Mouse (Mus musculus) layer of hippocampus, adult 18-20 months (tissue): Measurements from ENCODE around the gene Fxyd4. TPM values are rescaled to one million over a fixed set of nuclear protein-coding genes. Genes with fewer than 3 reads are reported as not detected.

ENCODE experiments used
- DNase-seq, 2 experiments: peaks; one replicate each; pipeline ENCODE4 v3.0.0; 2022; ENCODE audit warnings: low spot score in 2 of 2
- total RNA-seq, 2 experiments: library from RNA; stranded (reverse); gene quantifications; 2 replicates each; pipeline ENCODE4 v1.2.3; 2021

Fxyd4 gene
- total RNA-seq, 2 experiments from 2014 or later: not detected

- no peak for DNase-seq
Measured at GRCm38 (mm10) chr6:117918043-117918442, 19.4 kb downstream of the Fxyd4 start.

GRCm38 (mm10) chr6:117917576-117917975, 19.9 kb downstream of the Fxyd4 start:
- DNase-seq: peak in 1 of 2 experiments; percentile 37

DNA sequence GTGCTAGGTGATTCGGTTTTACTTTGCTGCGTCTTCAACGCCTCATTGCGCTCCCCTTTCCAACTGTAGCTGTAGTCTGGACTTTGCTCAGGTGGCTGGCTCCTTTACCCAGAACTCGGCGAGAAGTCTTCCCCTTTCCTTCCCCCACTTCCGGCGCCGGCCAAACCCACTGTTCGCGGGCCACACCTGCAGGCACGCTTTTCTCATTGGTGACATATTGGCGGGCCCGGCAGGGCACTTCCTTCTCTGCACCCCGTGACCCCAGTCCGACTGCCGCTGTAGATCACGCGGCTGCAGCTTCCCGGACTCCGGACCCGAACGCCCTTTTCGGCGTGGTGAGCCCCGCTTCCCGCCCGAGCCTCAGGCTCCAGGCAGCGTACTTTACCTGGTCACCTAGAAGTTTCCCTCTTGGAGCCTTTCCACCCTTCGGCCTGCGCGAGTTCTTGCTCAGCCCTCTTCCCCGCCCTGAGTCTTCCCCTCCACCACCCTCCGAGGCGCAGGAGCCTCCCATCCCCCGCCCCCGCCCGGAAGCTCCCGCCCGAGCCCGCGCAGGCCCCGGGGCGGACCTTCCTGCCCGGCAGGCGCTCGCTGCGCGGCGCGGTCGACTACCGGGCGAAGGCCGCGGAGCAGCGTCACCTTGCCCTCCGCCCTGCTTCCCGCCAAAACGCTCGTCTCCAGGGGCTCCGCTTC, 20.6 kb downstream of the Fxyd4 start:
- peak in 1 of 2 experiments; percentile 63 for DNase-seq

DNA sequence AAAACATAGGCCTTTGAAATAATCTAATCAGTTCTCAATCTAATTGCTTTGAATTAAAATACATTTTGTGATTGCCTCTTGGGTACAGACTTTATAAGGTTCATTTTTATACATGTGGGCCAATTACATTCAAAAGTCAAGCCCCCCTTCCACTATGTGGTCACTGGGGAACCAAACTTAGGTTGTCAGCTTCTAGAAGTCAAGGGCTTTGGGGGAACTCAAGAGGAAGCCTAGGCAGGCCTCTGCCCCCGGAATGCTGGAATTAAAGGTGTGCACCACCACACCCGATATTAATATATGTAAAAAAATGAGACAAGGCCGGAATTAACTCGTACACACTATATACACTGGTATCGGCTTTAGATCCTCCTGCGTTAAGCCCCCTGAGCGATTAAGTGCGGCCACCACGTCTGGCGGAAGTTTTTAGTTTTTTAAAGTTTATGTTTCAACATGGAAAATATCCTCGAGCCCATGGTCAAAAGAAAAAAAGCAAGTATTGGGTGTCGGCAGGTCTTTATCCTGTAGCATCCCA, 21.2 kb downstream of the Fxyd4 start:
- DNase-seq: no peak

DNA sequence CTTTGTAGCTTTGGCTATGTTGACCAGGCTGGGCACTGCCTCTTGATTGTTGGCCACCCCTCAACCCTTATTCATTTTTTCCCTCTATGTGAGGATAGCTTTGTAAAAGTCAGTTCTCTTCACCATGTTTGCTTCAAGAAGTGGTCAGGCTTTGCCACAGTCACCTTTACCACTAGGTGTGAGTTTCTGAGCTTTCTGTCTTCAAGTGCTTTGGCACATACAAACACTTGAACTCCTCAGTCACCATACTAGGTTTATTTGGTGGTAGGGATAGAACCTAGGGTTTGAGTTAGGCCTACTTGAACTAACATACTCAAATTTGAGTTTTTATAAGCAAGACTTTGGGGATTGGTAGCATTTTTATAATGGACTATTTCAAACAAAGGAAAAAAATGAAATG, 23.0 kb downstream of the Fxyd4 start:
- no peak for DNase-seq

GRCm38 (mm10) chr6:117910120-117910661, 27.3 kb downstream of the Fxyd4 start:
- no peak for DNase-seq

DNA sequence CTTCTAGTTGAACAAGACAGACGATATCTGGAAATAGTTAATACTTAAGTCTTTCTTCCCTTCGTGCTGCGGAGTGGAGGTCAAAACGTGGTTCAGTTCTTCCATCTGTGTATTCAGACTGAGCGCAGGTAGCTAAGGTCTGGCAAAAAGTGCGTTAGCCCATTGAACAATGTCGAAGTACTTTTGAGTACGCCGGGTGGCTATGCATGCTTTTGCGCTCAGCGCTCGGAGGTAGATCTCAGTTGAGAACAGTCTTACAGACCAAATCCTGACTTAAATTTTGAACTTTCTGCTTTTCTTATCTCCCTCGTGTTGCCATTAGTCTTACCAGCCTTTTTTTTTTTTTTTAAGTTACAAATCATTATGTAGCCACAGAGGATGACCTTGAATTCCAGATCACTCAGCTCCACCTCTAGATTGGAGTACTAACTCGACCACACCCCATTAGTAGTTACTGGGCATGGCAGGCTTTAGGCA, 29.0 kb downstream of the Fxyd4 start:
- DNase-seq: no peak

DNA sequence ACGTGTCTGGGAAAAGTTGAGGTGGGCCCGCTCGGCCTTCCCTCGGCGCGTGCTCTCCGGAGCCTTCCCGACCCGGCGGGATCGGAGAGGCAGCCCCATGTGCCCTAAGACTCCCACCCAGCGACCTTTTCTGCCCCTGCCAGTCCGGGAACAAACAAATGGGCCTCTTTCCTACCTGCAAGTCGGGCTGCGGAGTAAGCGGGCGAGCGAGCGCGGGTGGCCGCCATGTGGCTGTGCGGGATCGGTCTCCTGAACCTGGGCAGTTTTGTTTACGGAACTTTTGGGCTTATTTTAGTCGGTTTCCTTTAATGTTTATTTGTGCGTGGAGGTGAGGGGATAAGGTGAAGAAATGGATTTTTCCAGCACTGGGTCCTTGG, 29.5 kb downstream of the Fxyd4 start:
- DNase-seq: no peak

GRCm38 (mm10) chr6:117907301-117907978, 30.1 kb downstream of the Fxyd4 start:
- peak; percentile 39 to 54 for DNase-seq

DNA sequence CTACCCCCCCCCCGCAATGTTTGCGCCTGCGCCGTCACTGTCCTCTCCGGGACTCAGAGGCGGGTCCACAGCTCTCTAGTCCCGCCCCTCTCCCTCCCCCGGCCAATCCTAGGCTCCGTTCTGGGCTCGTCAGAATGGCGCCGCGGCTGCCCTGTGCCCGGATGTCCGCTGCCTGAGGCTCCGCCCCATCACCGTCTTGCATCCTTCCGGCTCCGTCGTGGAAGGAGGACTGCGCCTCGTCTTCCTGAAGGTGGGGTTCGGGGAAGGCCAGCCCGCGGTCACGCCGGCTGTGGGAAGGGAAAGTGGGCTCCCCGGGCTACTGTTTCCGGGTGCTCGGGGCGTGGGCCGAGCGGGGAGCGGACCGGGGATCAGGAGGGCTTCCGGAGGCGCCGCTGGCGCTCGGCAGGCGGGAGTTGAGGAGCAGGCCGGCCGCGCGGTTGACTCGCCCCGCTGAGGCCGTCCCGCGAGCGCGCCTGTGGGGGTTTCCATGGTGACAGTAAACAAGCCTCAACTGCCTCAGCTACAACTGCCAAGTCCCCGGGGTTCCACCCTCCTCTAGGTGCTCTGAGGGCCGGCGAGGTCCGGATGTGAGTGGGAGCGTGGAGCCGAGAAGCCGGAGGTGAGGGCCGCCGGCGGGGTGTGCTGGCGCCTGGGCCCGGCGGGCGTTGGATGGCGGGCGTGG, 30.8 kb downstream of the Fxyd4 start:
- peak; percentile 97 to 98 for DNase-seq

DNA sequence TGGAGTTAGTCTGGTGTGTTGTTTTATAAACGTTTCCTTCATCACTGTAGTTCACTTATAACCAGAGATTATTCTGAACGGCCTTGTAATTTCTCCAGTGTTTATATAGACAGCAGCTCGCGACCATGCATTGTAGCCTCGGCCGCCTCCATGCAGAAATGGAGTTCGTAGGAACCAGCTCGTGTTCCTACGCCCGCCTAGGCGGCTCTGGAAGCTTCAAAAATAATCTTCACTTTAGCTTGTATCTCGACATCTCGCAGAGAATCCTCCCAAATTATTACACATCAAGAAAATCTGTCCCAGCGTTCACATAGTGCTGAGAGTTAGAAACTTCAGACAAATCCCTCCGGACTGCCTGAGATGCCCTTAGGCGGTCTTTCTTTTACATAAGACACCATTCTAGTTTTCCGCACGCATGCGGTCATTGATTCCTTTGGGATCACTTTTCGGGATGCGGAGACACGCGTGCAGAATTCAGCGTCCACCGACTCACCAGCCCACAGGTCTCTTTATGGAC, 31.4 kb downstream of the Fxyd4 start:
- DNase-seq: peak; percentile 51 to 71

- no peak for DNase-seq
Measured at GRCm38 (mm10) chr6:117905260-117905930, 32.1 kb downstream of the Fxyd4 start.

GRCm38 (mm10) chr6:117903836-117904235, 33.7 kb downstream of the Fxyd4 start:
- DNase-seq: no peak

GRCm38 (mm10) chr6:117902556-117902955, 34.9 kb downstream of the Fxyd4 start:
- no peak for DNase-seq

GRCm38 (mm10) chr6:117901510-117902402, 35.7 kb downstream of the Fxyd4 start:
- no peak for DNase-seq

- peak; percentile 11 to 73 for DNase-seq
Measured at GRCm38 (mm10) chr6:117900126-117901080, 37.1 kb downstream of the Fxyd4 start, which contains the start of gene Hnrnpf. Hnrnpf (plus strand) TSS chr6:117900324.

- no peak for DNase-seq
Measured at GRCm38 (mm10) chr6:117897800-117898199, 39.7 kb downstream of the Fxyd4 start.

GRCm38 (mm10) chr6:117893435-117893834, 44.1 kb downstream of the Fxyd4 start:
- no peak for DNase-seq
